In the genomic region with DNA sequence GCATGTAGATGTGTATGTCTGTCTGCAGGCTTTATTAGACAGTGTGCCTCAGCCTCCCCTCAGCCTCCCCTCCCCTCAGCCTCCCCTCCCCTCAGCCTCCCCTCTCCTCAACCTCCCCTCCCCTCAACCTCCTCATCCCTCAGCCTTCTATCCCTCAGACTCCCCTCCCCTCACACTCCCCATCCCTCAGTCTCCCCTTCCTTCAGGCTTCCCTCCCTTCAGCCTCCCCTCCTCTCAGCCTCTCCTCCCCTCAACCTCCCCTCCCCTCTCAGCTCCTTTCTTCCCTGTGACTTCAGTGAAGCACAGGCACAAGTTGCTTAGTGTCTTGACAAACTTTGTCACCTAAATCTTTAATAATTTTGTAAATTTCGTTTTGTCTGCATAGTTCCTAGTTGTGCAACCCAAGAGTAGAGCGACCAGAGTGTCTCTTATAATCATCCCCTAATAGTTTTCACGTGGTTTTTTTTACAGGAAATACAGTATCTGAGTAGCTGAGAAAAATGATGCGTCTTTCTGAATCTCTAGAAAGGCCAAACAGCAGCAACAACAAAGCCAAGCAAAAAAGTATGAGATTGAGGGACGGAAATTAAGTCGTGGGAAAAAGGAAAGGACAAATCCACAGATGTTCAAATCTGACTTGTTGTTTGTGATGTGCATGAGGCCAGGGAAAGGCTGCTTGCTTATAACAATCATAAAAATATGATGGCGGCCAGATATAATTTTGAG, we compare ENCODE assay signal across 18 mouse cellular contexts. TPM values are rescaled to one million over a fixed set of nuclear protein-coding genes. Genes with fewer than 3 reads are reported as not detected.
DNase-seq lines count a peak whose midpoint lies in the region; ATAC-seq and TF ChIP-seq lines count a peak whose summit lies in the region.
"Had no signal": no experiment of that assay in that cellular context is flagged by ENCODE, and none has a peak within 500 bp of the region (broad histone marks: within the 10 kb centered on the region; RNA-seq: fewer than 3 reads in every experiment).

No protein-coding gene starts in this region.

- WGBS in forebrain, embryonic 10.5 days = 64% methylated on average over 7 of the region's 7 CpGs
- 72% methylated on average over 7 of the region's 7 CpGs for WGBS in forebrain, embryonic 16.5 days
- WGBS in intestine, embryonic 14.5 days = 55% methylated on average over 7 of the region's 7 CpGs
- WGBS in intestine, postnatal 0 days = 54% methylated on average over 7 of the region's 7 CpGs
- WGBS in embryonic facial prominence, embryonic 13.5 days = 21% methylated on average over 7 of the region's 7 CpGs
- WGBS in limb, embryonic 12.5 days = 29% methylated on average over 7 of the region's 7 CpGs
- WGBS in hindbrain, embryonic 11.5 days = 62% methylated on average over 7 of the region's 7 CpGs

- H3K9me3 ChIP-seq in forebrain, embryonic 10.5 days = no peaks in the 10 kb centered on the region
- no peaks in the 10 kb centered on the region for H3K9me3 ChIP-seq in forebrain, embryonic 16.5 days (ENCODE audit: control insufficient read depth, low read length)
- H3K9me3 ChIP-seq in intestine, embryonic 14.5 days (ENCODE audit: control insufficient read depth, low read length) = no peaks in the 10 kb centered on the region
- no peaks in the 10 kb centered on the region for H3K9me3 ChIP-seq in intestine, postnatal 0 days (ENCODE audit: control insufficient read depth)
- no peaks in the 10 kb centered on the region for H3K9me3 ChIP-seq in embryonic facial prominence, embryonic 13.5 days
- H3K9me3 ChIP-seq in limb, embryonic 12.5 days = no peaks in the 10 kb centered on the region
- H3K9me3 ChIP-seq in hindbrain, embryonic 11.5 days (ENCODE audit: control insufficient read depth, low read length) = no peaks in the 10 kb centered on the region
- H3K9me3 ChIP-seq: heart, embryonic 10.5 days; hindbrain, embryonic 13.5 days; liver, embryonic 12.5 days had no signal

- DNase-seq in forebrain, embryonic 10.5 days (ENCODE audit: extremely low spot score, low spot score) = no peak
- no peak for DNase-seq in intestine, embryonic 14.5 days (ENCODE audit: low spot score)
- no peak for DNase-seq in hindbrain, embryonic 11.5 days (ENCODE audit: low spot score)
- DNase-seq in cerebellum, adult 11 months = no peak
- DNase-seq: cerebellum, adult 9-11 months; gastrocnemius, postnatal 10 days; kidney, adult 18-20 months; kidney, postnatal 25 days; layer of hippocampus, adult 9-11 months; thymus, postnatal 25 days had no signal

- no peak overlapping the region for H3K4me3 ChIP-seq in forebrain, embryonic 10.5 days
- H3K4me3 ChIP-seq in forebrain, embryonic 16.5 days (replicated peaks; ENCODE audit: low read length) = no peak overlapping the region
- H3K4me3 ChIP-seq in intestine, embryonic 14.5 days (ENCODE audit: low read depth, low read length) = no peak overlapping the region
- H3K4me3 ChIP-seq in intestine, postnatal 0 days (ENCODE audit: low read depth, low read length) = no peak overlapping the region
- H3K4me3 ChIP-seq in embryonic facial prominence, embryonic 13.5 days = no peak overlapping the region
- no peak overlapping the region for H3K4me3 ChIP-seq in limb, embryonic 12.5 days (replicated peaks)
- H3K4me3 ChIP-seq in hindbrain, embryonic 11.5 days (ENCODE audit: low read depth, low read length) = no peak overlapping the region
- H3K4me3 ChIP-seq: heart, embryonic 10.5 days; hindbrain, embryonic 13.5 days; liver, embryonic 12.5 days had no signal

- no peaks in the 10 kb centered on the region for H3K36me3 ChIP-seq in forebrain, embryonic 10.5 days (replicated peaks)
- H3K36me3 ChIP-seq in forebrain, embryonic 16.5 days (ENCODE audit: control insufficient read depth, insufficient read depth) = no peaks in the 10 kb centered on the region
- no peaks in the 10 kb centered on the region; the same call in 1 of the 2 replicates for H3K36me3 ChIP-seq in intestine, embryonic 14.5 days (ENCODE audit: control insufficient read depth, insufficient read depth, low read length)
- no peaks in the 10 kb centered on the region for H3K36me3 ChIP-seq in intestine, postnatal 0 days (ENCODE audit: control insufficient read depth, insufficient read depth)
- peaks cover 12% of the 10 kb centered on the region; the same call in 1 of the 2 replicates for H3K36me3 ChIP-seq in embryonic facial prominence, embryonic 13.5 days
- H3K36me3 ChIP-seq in limb, embryonic 12.5 days = peaks cover 6% of the 10 kb centered on the region; the same call in 1 of the 2 replicates
- no peaks in the 10 kb centered on the region for H3K36me3 ChIP-seq in hindbrain, embryonic 11.5 days (ENCODE audit: control insufficient read depth, insufficient read depth, low read length)
- H3K36me3 ChIP-seq: hindbrain, embryonic 13.5 days; liver, embryonic 12.5 days had no signal

- H3K9ac ChIP-seq in forebrain, embryonic 16.5 days (replicated peaks; ENCODE audit: low read depth, low read length) = no peak overlapping the region
- H3K9ac ChIP-seq in intestine, embryonic 14.5 days (ENCODE audit: low read length) = no peak overlapping the region
- H3K9ac ChIP-seq in intestine, postnatal 0 days (ENCODE audit: low read depth, low read length) = no peak overlapping the region
- H3K9ac ChIP-seq in embryonic facial prominence, embryonic 13.5 days = no peak overlapping the region
- no peak overlapping the region for H3K9ac ChIP-seq in limb, embryonic 12.5 days (replicated peaks)
- no peak overlapping the region for H3K9ac ChIP-seq in hindbrain, embryonic 11.5 days (ENCODE audit: low read depth, low read length)
- H3K9ac ChIP-seq: hindbrain, embryonic 13.5 days; liver, embryonic 12.5 days had no signal

- no peaks in the 10 kb centered on the region for H3K27me3 ChIP-seq in forebrain, embryonic 10.5 days (ENCODE audit: poor library complexity, severe bottlenecking)
- no peaks in the 10 kb centered on the region for H3K27me3 ChIP-seq in forebrain, embryonic 16.5 days (replicated peaks; ENCODE audit: control insufficient read depth, insufficient read depth, low read length)
- H3K27me3 ChIP-seq in intestine, embryonic 14.5 days (replicated peaks; ENCODE audit: control insufficient read depth, insufficient read depth, low read length) = no peaks in the 10 kb centered on the region
- no peaks in the 10 kb centered on the region for H3K27me3 ChIP-seq in intestine, postnatal 0 days (replicated peaks; ENCODE audit: control insufficient read depth, insufficient read depth, low read length)
- H3K27me3 ChIP-seq in embryonic facial prominence, embryonic 13.5 days = no peaks in the 10 kb centered on the region
- no peaks in the 10 kb centered on the region for H3K27me3 ChIP-seq in limb, embryonic 12.5 days
- H3K27me3 ChIP-seq in hindbrain, embryonic 11.5 days (ENCODE audit: control insufficient read depth, insufficient read depth, low read length) = no peaks in the 10 kb centered on the region
- H3K27me3 ChIP-seq: hindbrain, embryonic 13.5 days; liver, embryonic 12.5 days had no signal

- ATAC-seq in forebrain, embryonic 16.5 days = no peak
- ATAC-seq in intestine, embryonic 14.5 days (replicated peaks; ENCODE audit: low FRiP score, low TSS enrichment, low read depth) = no peak
- ATAC-seq in intestine, postnatal 0 days = no peak
- ATAC-seq in embryonic facial prominence, embryonic 13.5 days (ENCODE audit: insufficient number of reproducible peaks, insufficient read depth, low FRiP score, low TSS enrichment, low read depth) = no peak
- no peak for ATAC-seq in limb, embryonic 12.5 days (ENCODE audit: insufficient number of reproducible peaks, insufficient read depth, low FRiP score, low TSS enrichment, low read depth)
- no peak for ATAC-seq in hindbrain, embryonic 11.5 days (ENCODE audit: low FRiP score)
- ATAC-seq: liver, embryonic 12.5 days; midbrain, embryonic 16.5 days had no signal

- 0 out of 2 replicates have a peak overlapping the region, but pooled peaks have one; percentile 27 for H3K27ac ChIP-seq in forebrain, embryonic 10.5 days
- H3K27ac ChIP-seq in forebrain, embryonic 16.5 days (ENCODE audit: low read length) = no peak overlapping the region
- peak overlapping the region; percentile 57 for H3K27ac ChIP-seq in intestine, embryonic 14.5 days (ENCODE audit: low read depth)
- no peak overlapping the region for H3K27ac ChIP-seq in intestine, postnatal 0 days (ENCODE audit: low read depth, low read length)
- H3K27ac ChIP-seq in embryonic facial prominence, embryonic 13.5 days = peak overlapping the region; percentile 71
- H3K27ac ChIP-seq in limb, embryonic 12.5 days = peak overlapping the region; percentile 78
- H3K27ac ChIP-seq in hindbrain, embryonic 11.5 days (ENCODE audit: low read depth, low read length) = no peak overlapping the region
- H3K27ac ChIP-seq: heart, embryonic 10.5 days; hindbrain, embryonic 13.5 days; liver, embryonic 12.5 days had no signal

- TF ChIP-seq CTCF in intestine, postnatal 0 days (IDR thresholded peaks at IDR 0.05; ENCODE audit: low read depth) = no peak

- H3K4me2 ChIP-seq in forebrain, embryonic 16.5 days (ENCODE audit: low read length) = no peak overlapping the region
- H3K4me2 ChIP-seq in intestine, embryonic 14.5 days (ENCODE audit: low read length) = no peak overlapping the region
- no peak overlapping the region for H3K4me2 ChIP-seq in intestine, postnatal 0 days (replicated peaks; ENCODE audit: low read depth)
- peak overlapping the region; percentile 33 for H3K4me2 ChIP-seq in embryonic facial prominence, embryonic 13.5 days
- 0 out of 2 replicates have a peak overlapping the region, but pooled peaks have one; percentile 6 for H3K4me2 ChIP-seq in limb, embryonic 12.5 days
- H3K4me2 ChIP-seq in hindbrain, embryonic 11.5 days (replicated peaks; ENCODE audit: low read depth, low read length) = no peak overlapping the region
- H3K4me2 ChIP-seq: hindbrain, embryonic 13.5 days; liver, embryonic 12.5 days had no signal

- no peaks in the 10 kb centered on the region; the same call in 1 of the 2 replicates for H3K4me1 ChIP-seq in forebrain, embryonic 10.5 days
- H3K4me1 ChIP-seq in forebrain, embryonic 16.5 days (replicated peaks; ENCODE audit: control insufficient read depth, insufficient read depth, low read length) = no peaks in the 10 kb centered on the region
- peaks cover 10% of the 10 kb centered on the region for H3K4me1 ChIP-seq in intestine, embryonic 14.5 days (replicated peaks; ENCODE audit: control insufficient read depth, insufficient read depth, low read length)
- no peaks in the 10 kb centered on the region for H3K4me1 ChIP-seq in intestine, postnatal 0 days (replicated peaks; ENCODE audit: control insufficient read depth, insufficient read depth, low read length)
- peaks cover 42% of the 10 kb centered on the region for H3K4me1 ChIP-seq in embryonic facial prominence, embryonic 13.5 days
- peaks cover 29% of the 10 kb centered on the region; the same call in 1 of the 2 replicates for H3K4me1 ChIP-seq in limb, embryonic 12.5 days (replicated peaks)
- H3K4me1 ChIP-seq in hindbrain, embryonic 11.5 days (replicated peaks; ENCODE audit: control insufficient read depth, insufficient read depth, low read length) = no peaks in the 10 kb centered on the region
- H3K4me1 ChIP-seq: hindbrain, embryonic 13.5 days; liver, embryonic 12.5 days had no signal

RNA-seq across cellular contexts. Expression of a gene that starts 7.1 kb away (rescaled TPM):
- 13.2 and 14.5 TPM in 2 replicates for polyA plus RNA-seq in forebrain, embryonic 10.5 days (2016; fragmentation: Nextera tagmentation; extraction: Ambion mirVana)
- 17.5 and 19.9 TPM in 2 replicates for polyA plus RNA-seq in forebrain, embryonic 16.5 days (2015; fragmentation: Nextera tagmentation; extraction: Ambion mirVana)
- polyA plus RNA-seq in intestine, embryonic 14.5 days (2014; fragmentation: Nextera tagmentation; extraction: Ambion mirVana) = 69.6 and 70.2 TPM in 2 replicates
- polyA plus RNA-seq in intestine, postnatal 0 days (2015; fragmentation: Nextera tagmentation; extraction: Ambion mirVana) = 27.2 and 28.3 TPM in 2 replicates
- 72.6 and 87.7 TPM in 2 replicates for polyA plus RNA-seq in embryonic facial prominence, embryonic 13.5 days (2015; fragmentation: Nextera tagmentation; extraction: Ambion mirVana)
- polyA plus RNA-seq in limb, embryonic 12.5 days (2016; fragmentation: Nextera tagmentation; extraction: Ambion mirVana) = 36.4 and 37.2 TPM in 2 replicates
- 18.3 and 20.2 TPM in 2 replicates for polyA plus RNA-seq in hindbrain, embryonic 11.5 days (2014; fragmentation: Nextera tagmentation; extraction: Ambion mirVana)

Comparison
In these comparisons a context has a peak if more than half of its experiments do, and no peak if none do; other contexts are left out.
1. H3K27ac ChIP-seq: peak in forebrain, embryonic 10.5 days (single experiment), intestine, embryonic 14.5 days (single experiment), embryonic facial prominence, embryonic 13.5 days (single experiment) and limb, embryonic 12.5 days (single experiment); none in forebrain, embryonic 16.5 days (single experiment), intestine, postnatal 0 days (single experiment) and hindbrain, embryonic 11.5 days (single experiment).
2. H3K4me2 ChIP-seq: peak in embryonic facial prominence, embryonic 13.5 days (single experiment) and limb, embryonic 12.5 days (single experiment); none in forebrain, embryonic 16.5 days (single experiment), intestine, embryonic 14.5 days (single experiment), intestine, postnatal 0 days (single experiment) and hindbrain, embryonic 11.5 days (single experiment).